In genomic region chrX:101163739-101164138, GRCm38 (mm10) we compare ENCODE assay signal across 8 mouse cellular contexts.
"Had no signal": no experiment of that assay in that cellular context is flagged by ENCODE, and none has a peak within 500 bp of the region (broad histone marks: within the 10 kb centered on the region; RNA-seq: fewer than 3 reads in every experiment).

No protein-coding gene starts in this region.

- ATAC-seq: intestine, embryonic 16.5 days; lung, postnatal 0 days; midbrain, embryonic 16.5 days had no signal

- DNase-seq: kidney, adult 2 months; kidney, postnatal 14 days; lung, adult 2 months; lung, postnatal 36 days; right cerebral cortex, postnatal 14 days had no signal
